Mouse (Mus musculus): ENCODE data around the gene Herc2. TPM values are rescaled to one million over a fixed set of nuclear protein-coding genes. Genes with fewer than 3 reads are reported as not detected.

Herc2 gene
- polyA plus RNA-seq, 1 experiment from 2014 or later = 20.8 TPM

DNA sequence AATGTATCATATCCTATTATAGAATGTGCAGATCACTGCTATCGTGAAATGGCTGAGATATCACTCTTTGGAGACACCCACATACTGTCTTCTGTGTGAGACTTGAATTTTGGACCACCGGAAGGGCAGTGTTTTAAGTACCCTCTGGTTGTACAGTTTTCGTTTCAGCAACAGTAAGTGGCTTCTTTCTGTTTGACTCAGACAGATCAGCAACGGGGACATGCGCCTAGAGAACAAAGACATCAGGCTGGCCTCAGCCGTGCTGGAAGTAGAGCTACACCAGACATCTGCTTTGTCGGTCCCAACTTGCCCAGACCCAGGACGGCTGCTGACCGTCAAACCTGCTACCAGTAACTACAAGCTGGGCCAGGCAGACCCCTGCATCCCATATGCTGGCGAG, 204.6 kb downstream of the Herc2 start:
- 81% methylated on average over 10 of the region's 10 CpGs for WGBS
- Histone ChIP-seq H3K36me3 (no peaks in the 10 kb centered on the region), H3K9me3 (no peaks in the 10 kb centered on the region; the same call in 1 of the 2 replicates), H3K27ac (no peak overlapping the region), H3K4me1 (no peaks in the 10 kb centered on the region), H3K27me3 (ENCODE audit: insufficient read depth, poor library complexity, severe bottlenecking) (no peaks in the 10 kb centered on the region), H3K4me3 (no peak overlapping the region)
- no peak for DNase-seq (ENCODE audit: low spot score)

DNA sequence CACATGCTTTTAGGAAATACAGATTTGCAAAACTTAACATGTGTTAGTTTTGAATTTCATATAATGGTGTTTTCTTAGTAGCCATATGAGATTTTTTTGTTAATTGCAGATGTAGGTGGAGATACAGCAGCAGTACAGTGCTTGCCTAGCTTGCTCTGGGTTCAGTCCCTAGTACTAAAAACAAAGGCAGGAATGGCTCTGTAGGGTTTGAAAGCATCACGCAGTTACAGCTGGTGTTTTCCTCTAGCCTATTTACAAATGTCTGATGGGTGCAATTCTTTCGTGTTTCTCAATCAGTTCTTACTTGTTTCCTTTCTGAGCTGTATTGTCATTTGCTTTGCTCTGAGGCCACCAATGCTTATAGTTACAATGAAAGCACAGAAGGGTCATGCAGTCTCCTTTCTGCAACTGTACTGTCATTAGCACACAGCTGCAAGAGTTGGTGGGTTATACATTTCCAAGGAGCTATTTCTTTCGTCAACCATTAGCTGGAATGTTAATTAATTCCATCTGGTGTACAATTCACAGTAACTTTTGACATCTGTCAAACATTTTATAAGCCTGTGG, 208.0 kb downstream of the Herc2 start:
- Histone ChIP-seq H3K36me3 (no peaks in the 10 kb centered on the region), H3K9me3 (no peaks in the 10 kb centered on the region), H3K27me3 (ENCODE audit: insufficient read depth, poor library complexity, severe bottlenecking) (no peaks in the 10 kb centered on the region), H3K4me1 (no peaks in the 10 kb centered on the region), H3K27ac (no peak overlapping the region), H3K4me3 (no peak overlapping the region)
- WGBS = 73% methylated on average over 3 of the region's 3 CpGs
- DNase-seq (ENCODE audit: low spot score) = no peak

DNA sequence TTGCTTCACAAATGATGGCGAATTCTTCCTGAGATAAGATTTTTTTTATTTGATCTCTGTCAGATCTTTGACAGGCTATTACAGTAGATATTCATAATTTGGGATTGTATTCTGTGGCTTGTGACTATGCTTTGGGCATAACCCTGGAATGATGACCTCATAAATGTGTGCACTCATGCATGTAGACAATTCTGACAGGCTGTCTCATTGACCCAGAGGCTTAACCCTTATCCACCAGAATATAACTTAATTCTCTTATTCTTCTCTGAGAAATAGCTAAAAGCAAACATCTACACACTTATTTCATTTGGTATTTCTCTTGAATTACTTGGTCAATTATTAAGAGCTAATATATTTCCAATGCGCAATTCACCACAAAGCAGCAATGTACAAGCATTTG, 227.5 kb downstream of the Herc2 start:
- no peak overlapping the region for H3K27ac ChIP-seq
- WGBS = 85% methylated on average over 2 of the region's 2 CpGs
- no peaks in the 10 kb centered on the region for H3K36me3 ChIP-seq
- H3K4me1 ChIP-seq = no peaks in the 10 kb centered on the region
- no peaks in the 10 kb centered on the region for H3K9me3 ChIP-seq
- DNase-seq (ENCODE audit: low spot score) = no peak
- H3K27me3 ChIP-seq (ENCODE audit: insufficient read depth, poor library complexity, severe bottlenecking) = no peaks in the 10 kb centered on the region
- H3K4me3 ChIP-seq = no peak overlapping the region

Other genes with a start within 250 kb of the Herc2 start
- gene Cyfip1, start 208.5 kb upstream of the Herc2 start, polyA plus RNA-seq (2016; fragmentation: Nextera tagmentation; extraction: Ambion mirVana) = 63.7 and 68.4 TPM in 2 replicates
- gene Nipa2, start 87.7 kb upstream of the Herc2 start, polyA plus RNA-seq (2016; fragmentation: Nextera tagmentation; extraction: Ambion mirVana) = 41.3 and 45.2 TPM in 2 replicates
- 5.6 and 6.8 TPM in 2 replicates for gene Nipa1, start 30.2 kb upstream of the Herc2 start, polyA plus RNA-seq (2016; fragmentation: Nextera tagmentation; extraction: Ambion mirVana)
- gene Oca2, start 189.6 kb downstream of the Herc2 start, polyA plus RNA-seq (2016; fragmentation: Nextera tagmentation; extraction: Ambion mirVana) = 0.11 TPM in 1 of 2 replicates, not detected in the other